Mouse (Mus musculus) inflammation-experienced regulatory T-cells, adult 6 months (primary cell): ENCODE results near the gene Dhrs1. TPM values are rescaled to one million over a fixed set of nuclear protein-coding genes. Genes with fewer than 3 reads are reported as not detected.

Experiments used
- ATAC-seq: one replicate; pipeline ENCODE4 v1.8.0; 2017
- polyA plus RNA-seq, 3 experiments: library from polyadenylated mRNA; unstranded; fragments of 100-300 nt; shearing (Covaris generic); gene quantifications; one replicate each; pipeline ENCODE4 v1.2.1; 2017

The Dhrs1 gene
- polyA plus RNA-seq, 3 experiments from 2014 or later = 32.4 to 57.8 (median 46.5) TPM

- no peak for ATAC-seq
Observed at GRCm38 (mm10) chr14:55762001-55762821, 16.7 kb upstream of the Dhrs1 start.

GRCm38 (mm10) chr14:55761163-55761562 is 15.7 kb upstream of the Dhrs1 start, which contains the start of gene Ltb4r2:
Ltb4r2 (plus strand) TSS chr14:55761428.
- ATAC-seq = no peak

GRCm38 (mm10) chr14:55760156-55760555 is 14.7 kb upstream of the Dhrs1 start:
- peak; percentile 58 for ATAC-seq

- ATAC-seq = no peak
Observed at GRCm38 (mm10) chr14:55758363-55758784, 12.9 kb upstream of the Dhrs1 start, which contains the start of gene Cideb. Cideb (minus strand) TSS chr14:55758458.

GRCm38 (mm10) chr14:55757566-55757965 is 12.1 kb upstream of the Dhrs1 start:
- ATAC-seq = no peak

- no peak for ATAC-seq
Observed at GRCm38 (mm10) chr14:55747051-55747847, 1.8 kb upstream of the Dhrs1 start.

GRCm38 (mm10) chr14:55745861-55746237 is 359 bp upstream of the Dhrs1 start:
- ATAC-seq = peak; percentile 4

GRCm38 (mm10) chr14:55743711-55744110 is 1.8 kb downstream of the Dhrs1 start:
- ATAC-seq = peak; percentile 75

GRCm38 (mm10) chr14:55737086-55737687 is 8.3 kb downstream of the Dhrs1 start:
- ATAC-seq = no peak

- ATAC-seq = no peak
Observed at GRCm38 (mm10) chr14:55735758-55736157, 9.7 kb downstream of the Dhrs1 start.

- ATAC-seq = no peak
Observed at GRCm38 (mm10) chr14:55735334-55735733, 10.2 kb downstream of the Dhrs1 start.

GRCm38 (mm10) chr14:55734869-55735268 is 10.6 kb downstream of the Dhrs1 start:
- no peak for ATAC-seq

GRCm38 (mm10) chr14:55733889-55734288 is 11.6 kb downstream of the Dhrs1 start:
- ATAC-seq = no peak

GRCm38 (mm10) chr14:55730531-55731032 is 14.9 kb downstream of the Dhrs1 start:
- no peak for ATAC-seq

- ATAC-seq = no peak
Observed at GRCm38 (mm10) chr14:55730116-55730515, 15.4 kb downstream of the Dhrs1 start.

- no peak for ATAC-seq
Observed at GRCm38 (mm10) chr14:55727889-55728685, 17.4 kb downstream of the Dhrs1 start.

GRCm38 (mm10) chr14:55726261-55726660 is 19.2 kb downstream of the Dhrs1 start:
- no peak for ATAC-seq

GRCm38 (mm10) chr14:55724411-55724871 is 21.0 kb downstream of the Dhrs1 start:
- peak; percentile 85 for ATAC-seq

- ATAC-seq = no peak
Observed at GRCm38 (mm10) chr14:55723433-55723832, 22.1 kb downstream of the Dhrs1 start.

- no peak for ATAC-seq
Observed at GRCm38 (mm10) chr14:55722438-55722945, 23.0 kb downstream of the Dhrs1 start.

- ATAC-seq = peak; percentile 60
Observed at GRCm38 (mm10) chr14:55721700-55722437, 23.6 kb downstream of the Dhrs1 start, which contains the start of gene Rabggta. Rabggta (minus strand) TSS chr14:55722263.
